Mouse (Mus musculus) stomach, embryonic 15.5 days (tissue): Measurements from ENCODE around the gene Clba1. TPM values are rescaled to one million over a fixed set of nuclear protein-coding genes. Genes with fewer than 3 reads are reported as not detected.

Experiments used
- ATAC-seq: fragments of 200-750 bp; cut with Nextera tagmentation; 2 replicates; pipeline ENCODE4 v1.8.0; 2017; ENCODE audit warnings: low read depth, moderate number of reproducible peaks, moderate TSS enrichment; ENCODE audit not compliant: insufficient read depth, low FRiP score
- H3K27ac ChIP-seq: fragments of 300-500 bp; sonication (generic); 2 replicates; pipeline ENCODE4 v1.5.1; 2015; ENCODE audit warnings: mild to moderate bottlenecking, inconsistent platforms
- H3K27me3 ChIP-seq: fragments of 300-500 bp; sonication (generic); replicated peaks from 2 replicates; pipeline ENCODE4 v1.6.1; 2015; ENCODE audit warnings: inconsistent platforms
- H3K36me3 ChIP-seq: fragments of 300-500 bp; sonication (generic); 2 replicates; pipeline ENCODE4 v1.6.1; 2015; ENCODE audit warnings: inconsistent platforms
- H3K4me1 ChIP-seq: fragments of 300-500 bp; sonication (generic); 2 replicates; pipeline ENCODE4 v1.6.1; 2015; ENCODE audit warnings: inconsistent platforms
- H3K4me2 ChIP-seq: fragments of 300-500 bp; sonication (generic); 2 replicates; pipeline ENCODE4 v1.6.1; 2015; ENCODE audit warnings: mild to moderate bottlenecking, inconsistent platforms
- H3K4me3 ChIP-seq: fragments of 300-500 bp; sonication (generic); replicated peaks from 2 replicates; pipeline ENCODE4 v1.5.1; 2015; ENCODE audit warnings: inconsistent platforms
- H3K9ac ChIP-seq: fragments of 300-500 bp; sonication (generic); 2 replicates; pipeline ENCODE4 v1.6.1; 2015; ENCODE audit warnings: inconsistent platforms
- H3K9me3 ChIP-seq: fragments of 300-500 bp; sonication (generic); 2 replicates; pipeline ENCODE4 v1.6.1; 2016; ENCODE audit warnings: inconsistent platforms
- WGBS: fragments of 180-500 bp; shearing (Covaris S2); methylation state at CpG from one replicate; pipeline ENCODE4 v1.1.7; 2015; 5-methylcytosine and 5-hydroxymethylcytosine counted together
- polyA plus RNA-seq: library from polyadenylated mRNA; unstranded; fragments of >200 nt; fragmentation: Nextera tagmentation; extraction: Ambion mirVana; gene quantifications from 2 replicates; pipeline ENCODE4 v1.2.1, GENCODE M21; 2015

Clba1 gene
- polyA plus RNA-seq: 6.1 and 7.0 TPM in 2 replicates

DNA sequence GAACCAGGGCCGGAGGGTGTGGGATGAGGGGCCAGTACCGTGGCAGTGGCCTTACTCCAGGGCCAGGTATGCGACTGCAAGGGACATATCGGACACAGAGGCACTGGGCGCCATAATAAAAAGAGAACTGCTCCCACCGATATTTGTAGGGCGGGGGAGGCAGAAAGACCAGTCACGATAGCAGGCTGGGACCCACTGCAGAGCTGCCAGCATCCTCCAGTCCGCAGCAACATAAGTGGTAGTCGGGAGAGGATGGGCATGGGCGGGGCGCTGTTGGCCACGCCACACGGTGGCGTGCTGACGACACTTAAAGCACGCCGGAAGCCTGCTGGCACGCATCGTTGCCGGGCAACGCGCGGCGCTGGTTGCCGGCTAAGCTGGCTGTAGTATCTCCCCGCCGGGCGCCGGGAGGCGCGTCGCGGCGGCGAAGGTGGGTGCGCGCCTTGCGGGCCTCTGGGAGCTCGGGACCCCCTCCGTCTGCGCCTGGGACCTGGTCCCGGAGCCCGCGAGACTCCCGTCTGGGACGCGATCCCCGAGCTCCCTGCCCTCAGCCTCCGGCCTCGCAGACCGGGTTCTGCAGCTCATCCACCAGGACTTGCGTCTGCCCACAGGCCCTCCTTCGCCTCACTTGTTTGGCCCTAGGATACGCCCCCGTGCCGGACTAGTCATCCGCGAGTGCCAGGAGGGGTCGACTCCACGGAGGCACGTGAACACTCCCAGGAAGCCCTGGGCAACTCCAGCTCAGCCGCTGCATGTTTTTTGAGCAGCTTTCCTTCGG lies at the start of gene Clba1:
Gene Clba1, plus strand, starts transcription at position 351 of the 778 bp plus-strand sequence.
- peak within 1 kb of the TSS; percentile 74 for H3K4me3 ChIP-seq
- H3K27me3 ChIP-seq: no peaks in the 10 kb centered on the region
- no peaks in the 10 kb centered on the region for H3K9me3 ChIP-seq
- peaks cover 16% of the 10 kb centered on the region for H3K4me1 ChIP-seq
- 1% methylated on average over 64 of the region's 64 CpGs for WGBS
- H3K9ac ChIP-seq: peak within 1 kb of the TSS; percentile 39; the same call in 1 of the 2 replicates
- peak; percentile 86 for ATAC-seq
- H3K4me2 ChIP-seq: peak within 1 kb of the TSS; percentile 95
- 0 out of 2 replicates have a peak, but pooled peaks cover 7% of the 10 kb centered on the region for H3K36me3 ChIP-seq
- H3K27ac ChIP-seq: no peak within 1 kb of the TSS

DNA sequence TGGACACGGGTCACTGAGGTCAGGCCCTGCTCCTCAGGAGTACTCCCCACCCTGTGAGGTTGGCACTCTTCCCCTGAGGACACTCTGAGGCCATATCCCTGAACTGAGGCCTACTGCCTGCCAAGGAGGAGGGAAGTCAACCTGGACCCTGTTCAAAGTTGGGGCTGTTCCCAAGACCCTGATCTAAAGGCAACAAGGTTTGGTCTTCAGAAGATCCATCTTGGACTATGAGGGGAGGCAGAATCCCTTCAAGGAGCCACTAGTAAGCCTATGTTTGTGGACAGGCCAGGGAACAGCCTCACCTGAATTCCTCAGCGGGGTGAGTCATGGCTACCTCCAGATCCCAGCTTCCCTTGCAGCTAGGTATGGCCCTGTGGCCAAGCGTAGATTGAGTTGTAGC lies 49.3 kb upstream of the Clba1 start:
- no peaks in the 10 kb centered on the region for H3K4me1 ChIP-seq
- no peaks in the 10 kb centered on the region for H3K36me3 ChIP-seq
- no peak overlapping the region for H3K4me2 ChIP-seq
- no peaks in the 10 kb centered on the region for H3K27me3 ChIP-seq
- no peak for ATAC-seq
- H3K9ac ChIP-seq: no peak overlapping the region
- H3K4me3 ChIP-seq: no peak overlapping the region
- no peaks in the 10 kb centered on the region for H3K9me3 ChIP-seq
- WGBS: 85% methylated on average over 3 of the region's 3 CpGs
- H3K27ac ChIP-seq: no peak overlapping the region

DNA sequence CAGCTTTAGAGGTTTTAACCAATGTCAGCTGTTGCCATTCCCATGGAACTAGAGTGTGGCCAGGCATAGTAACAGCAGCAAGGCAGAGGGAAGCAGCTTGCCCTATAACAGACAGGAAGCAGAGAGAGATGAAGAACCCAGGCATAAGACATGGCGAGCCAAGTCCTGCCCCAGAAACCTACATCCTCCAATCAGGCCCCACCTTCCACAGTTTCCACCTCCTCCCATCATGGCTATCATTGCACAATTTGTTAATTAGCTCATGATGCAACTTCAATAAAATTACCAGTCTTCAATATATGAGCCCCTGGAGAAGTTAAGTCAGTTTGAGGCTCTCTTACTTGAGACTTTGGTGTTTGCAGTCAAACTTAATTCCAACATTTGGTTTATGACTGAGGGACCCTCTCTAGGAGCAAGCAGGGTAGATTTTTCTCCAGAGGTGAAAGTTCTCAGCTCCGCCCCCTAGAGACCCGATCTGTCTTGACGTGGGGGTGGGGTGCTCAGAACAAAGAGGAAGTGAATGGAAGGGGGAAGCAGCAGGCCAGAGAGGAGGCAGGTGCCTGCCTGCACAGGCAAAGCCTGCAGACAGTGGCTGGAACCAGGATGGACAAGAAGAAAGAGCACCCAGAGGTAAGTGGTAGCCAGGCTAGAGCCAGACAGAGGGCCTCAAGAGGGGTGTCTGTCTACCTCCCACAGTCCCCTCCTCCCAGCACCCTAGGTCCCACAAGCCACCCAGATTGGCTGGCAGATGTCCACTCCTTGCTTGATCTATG lies 48.4 kb upstream of the Clba1 start, which contains the start of gene Pld4:
Gene Pld4, plus strand, starts transcription at position 502 of the 773 bp plus-strand sequence.
- Histone ChIP-seq H3K4me3 (no peak within 1 kb of the TSS), H3K9me3 (no peaks in the 10 kb centered on the region), H3K4me2 (no peak within 1 kb of the TSS), H3K36me3 (no peaks in the 10 kb centered on the region), H3K4me1 (no peaks in the 10 kb centered on the region), H3K9ac (no peak within 1 kb of the TSS), H3K27ac (no peak within 1 kb of the TSS), H3K27me3 (no peaks in the 10 kb centered on the region)
- ATAC-seq: no peak
- WGBS: 42% methylated on average over 4 of the region's 4 CpGs

DNA sequence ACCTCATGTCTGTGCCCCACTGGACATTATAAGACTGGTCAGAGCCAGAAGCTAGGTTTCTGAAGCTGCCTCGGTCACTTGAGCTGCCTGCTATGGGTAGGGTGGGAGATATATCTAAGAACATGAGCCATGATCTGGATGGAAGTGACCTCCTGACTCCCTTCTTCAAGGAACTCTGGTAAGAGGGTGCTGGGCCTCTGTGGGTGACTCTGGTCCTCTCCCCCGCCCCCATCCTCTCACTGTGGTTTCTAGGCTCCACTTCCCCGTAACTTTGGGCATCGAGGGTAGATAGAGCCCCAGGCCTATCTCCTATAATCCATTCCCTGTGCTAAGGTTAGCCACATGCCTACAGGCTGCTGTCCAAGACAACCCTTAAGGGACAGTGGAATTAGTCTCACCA lies 47.3 kb upstream of the Clba1 start:
- 95% methylated on average over 4 of the region's 4 CpGs for WGBS
- no peaks in the 10 kb centered on the region for H3K4me1 ChIP-seq
- H3K27ac ChIP-seq: no peak overlapping the region
- no peaks in the 10 kb centered on the region for H3K9me3 ChIP-seq
- H3K36me3 ChIP-seq: no peaks in the 10 kb centered on the region
- no peak overlapping the region for H3K9ac ChIP-seq
- no peaks in the 10 kb centered on the region for H3K27me3 ChIP-seq
- no peak overlapping the region for H3K4me3 ChIP-seq
- no peak overlapping the region for H3K4me2 ChIP-seq
- no peak for ATAC-seq

DNA sequence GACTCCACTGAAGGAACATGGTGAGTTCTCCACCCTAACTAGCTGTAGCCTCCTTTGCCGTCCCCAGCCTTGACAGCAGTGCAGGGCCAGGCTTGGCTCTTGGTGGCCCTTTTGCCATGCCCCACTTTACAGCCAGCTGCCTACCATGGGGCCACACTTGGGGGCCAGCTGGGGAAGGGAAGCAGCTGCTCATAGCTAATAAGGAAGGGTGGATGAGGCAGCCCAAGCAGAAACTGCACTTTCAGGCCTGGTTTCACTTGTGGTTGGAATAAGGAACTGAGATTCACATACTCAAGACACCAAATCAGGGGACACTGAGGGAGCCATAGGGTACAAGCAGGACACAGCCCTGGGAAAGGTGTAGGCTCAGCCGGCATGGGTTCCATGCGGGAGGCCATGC lies 46.7 kb upstream of the Clba1 start:
- Histone ChIP-seq H3K36me3 (no peaks in the 10 kb centered on the region), H3K9ac (no peak overlapping the region), H3K4me2 (no peak overlapping the region), H3K9me3 (no peaks in the 10 kb centered on the region), H3K4me3 (no peak overlapping the region), H3K27me3 (no peaks in the 10 kb centered on the region), H3K4me1 (no peaks in the 10 kb centered on the region), H3K27ac (no peak overlapping the region)
- 89% methylated on average over 3 of the region's 3 CpGs for WGBS
- no peak for ATAC-seq

DNA sequence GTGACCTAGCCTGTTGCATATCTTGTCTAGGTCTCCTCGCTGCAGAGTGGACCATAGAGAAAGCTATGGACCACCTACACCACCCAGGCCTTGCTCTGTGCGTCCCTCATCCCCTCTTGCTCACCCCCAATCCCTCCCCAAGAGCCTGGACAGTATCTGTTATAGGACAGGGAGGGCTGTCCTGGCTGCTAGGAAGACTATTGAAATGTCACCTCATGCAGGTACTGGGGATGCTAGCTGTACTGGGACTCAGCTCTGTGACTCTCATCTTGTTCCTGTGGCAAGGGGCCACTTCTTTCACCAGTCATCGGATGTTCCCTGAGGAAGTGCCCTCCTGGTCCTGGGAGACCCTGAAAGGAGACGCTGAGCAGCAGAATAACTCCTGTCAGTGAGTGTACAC lies 45.6 kb upstream of the Clba1 start:
- Histone ChIP-seq H3K4me2 (no peak overlapping the region), H3K36me3 (no peaks in the 10 kb centered on the region), H3K4me3 (no peak overlapping the region), H3K9me3 (no peaks in the 10 kb centered on the region), H3K9ac (no peak overlapping the region), H3K27ac (no peak overlapping the region), H3K4me1 (no peaks in the 10 kb centered on the region), H3K27me3 (no peaks in the 10 kb centered on the region)
- 83% methylated on average over 4 of the region's 4 CpGs for WGBS
- ATAC-seq: no peak

DNA sequence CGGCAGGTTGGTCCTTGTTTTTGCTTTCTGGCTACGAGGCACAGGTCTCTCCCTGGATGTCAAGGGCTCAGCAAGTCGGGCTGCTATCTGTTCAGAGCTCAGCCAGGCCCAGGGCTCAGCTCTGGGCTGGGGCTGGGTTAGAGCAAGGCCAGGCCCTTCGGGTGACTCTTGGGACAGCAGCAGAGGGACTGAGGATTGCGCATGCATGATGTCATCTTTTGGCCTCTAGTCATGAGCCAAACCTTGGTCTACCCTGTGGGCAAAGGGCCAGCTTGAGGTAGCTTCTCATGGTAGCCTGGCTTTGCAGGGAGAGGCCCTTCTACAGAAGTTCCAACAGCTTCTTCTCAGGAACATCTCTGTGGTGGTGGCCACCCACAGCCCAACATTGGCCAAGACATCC lies 44.6 kb upstream of the Clba1 start:
- Histone ChIP-seq H3K4me3 (no peak overlapping the region), H3K27me3 (no peaks in the 10 kb centered on the region), H3K36me3 (no peaks in the 10 kb centered on the region), H3K4me1 (no peaks in the 10 kb centered on the region), H3K27ac (no peak overlapping the region), H3K4me2 (no peak overlapping the region), H3K9me3 (no peaks in the 10 kb centered on the region), H3K9ac (no peak overlapping the region)
- ATAC-seq: no peak
- 81% methylated on average over 5 of the region's 5 CpGs for WGBS

DNA sequence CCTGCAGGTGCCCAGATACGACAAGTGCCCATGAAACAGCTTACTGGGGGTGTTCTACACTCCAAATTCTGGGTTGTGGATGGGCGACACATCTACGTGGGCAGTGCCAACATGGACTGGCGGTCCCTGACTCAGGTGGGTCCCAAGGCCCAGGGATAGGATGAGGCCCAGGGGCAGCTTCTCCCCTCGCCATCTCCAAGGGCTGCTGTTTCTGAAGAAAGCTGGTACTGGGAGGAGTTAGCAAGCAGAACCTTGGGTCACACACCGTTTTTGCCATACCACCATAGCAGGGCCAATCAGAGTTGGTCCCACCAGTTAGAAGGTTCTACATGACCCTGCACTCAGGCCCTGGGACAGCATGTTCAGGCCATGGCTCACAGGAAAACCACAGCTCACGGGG lies 43.7 kb upstream of the Clba1 start:
- Histone ChIP-seq H3K4me1 (no peaks in the 10 kb centered on the region), H3K36me3 (no peaks in the 10 kb centered on the region), H3K9ac (no peak overlapping the region), H3K27ac (no peak overlapping the region), H3K4me2 (no peak overlapping the region), H3K27me3 (no peaks in the 10 kb centered on the region), H3K9me3 (no peaks in the 10 kb centered on the region), H3K4me3 (no peak overlapping the region)
- 88% methylated on average over 7 of the region's 7 CpGs for WGBS
- ATAC-seq: no peak

DNA sequence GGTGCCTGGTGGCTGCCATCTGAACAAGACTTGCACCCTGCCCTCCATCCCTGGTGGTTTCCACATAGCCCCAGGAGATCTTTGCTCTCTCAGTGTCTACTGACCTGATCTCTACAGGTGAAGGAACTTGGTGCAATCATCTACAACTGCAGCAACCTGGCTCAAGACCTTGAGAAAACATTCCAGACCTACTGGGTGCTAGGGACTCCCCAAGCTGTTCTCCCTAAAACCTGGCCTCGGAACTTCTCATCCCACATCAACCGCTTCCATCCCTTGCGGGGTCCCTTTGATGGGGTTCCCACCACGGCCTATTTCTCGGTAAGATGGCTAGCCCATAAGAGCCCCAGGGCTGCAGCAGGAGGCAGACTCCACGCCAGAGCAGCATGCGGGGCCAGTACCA lies 42.2 kb upstream of the Clba1 start:
- no peak overlapping the region for H3K4me2 ChIP-seq
- H3K27me3 ChIP-seq: no peaks in the 10 kb centered on the region
- no peak overlapping the region for H3K27ac ChIP-seq
- 87% methylated on average over 7 of the region's 7 CpGs for WGBS
- no peaks in the 10 kb centered on the region for H3K9me3 ChIP-seq
- H3K4me1 ChIP-seq: no peaks in the 10 kb centered on the region
- H3K4me3 ChIP-seq: no peak overlapping the region
- H3K9ac ChIP-seq: no peak overlapping the region
- H3K36me3 ChIP-seq: no peaks in the 10 kb centered on the region
- ATAC-seq: no peak

DNA sequence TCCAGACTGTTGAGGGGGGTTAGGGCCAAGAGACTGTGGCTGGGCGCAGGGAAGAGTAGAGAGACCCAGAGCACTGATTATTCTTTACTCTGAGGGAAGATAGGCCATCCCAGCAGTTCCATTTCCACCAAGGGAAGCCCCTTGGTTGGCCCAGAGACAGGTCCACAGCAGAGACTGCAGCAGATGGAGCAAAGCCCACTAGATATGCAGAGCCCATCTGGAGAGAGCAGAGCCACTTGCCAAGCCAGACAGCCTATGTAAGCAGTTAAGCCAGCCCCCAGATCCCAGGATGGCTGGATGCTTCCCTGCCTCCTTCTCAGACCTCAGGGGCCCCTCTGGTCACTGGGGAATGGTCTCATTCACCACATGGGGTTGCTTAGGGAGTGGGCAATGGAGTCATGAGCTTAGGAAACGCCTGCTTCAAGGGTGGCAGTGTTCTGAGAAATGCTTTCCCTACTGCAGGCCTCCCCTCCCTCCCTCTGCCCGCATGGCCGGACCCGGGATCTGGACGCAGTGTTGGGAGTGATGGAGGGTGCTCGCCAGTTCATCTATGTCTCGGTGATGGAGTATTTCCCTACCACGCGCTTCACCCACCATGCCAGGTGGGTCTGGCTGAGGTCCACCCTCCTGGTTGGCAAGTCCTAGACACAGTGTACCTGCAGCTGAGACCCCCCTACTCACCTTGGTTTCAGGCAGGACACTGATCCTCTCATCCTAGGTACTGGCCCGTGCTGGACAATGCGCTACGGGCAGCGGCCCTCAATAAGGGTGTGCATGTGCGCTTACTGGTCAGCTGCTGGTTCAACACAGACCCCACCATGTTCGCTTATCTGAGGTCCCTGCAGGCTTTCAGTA lies 41.5 kb upstream of the Clba1 start:
- H3K4me2 ChIP-seq: no peak overlapping the region
- H3K36me3 ChIP-seq: no peaks in the 10 kb centered on the region
- no peak overlapping the region for H3K4me3 ChIP-seq
- WGBS: 87% methylated on average over 16 of the region's 16 CpGs
- H3K4me1 ChIP-seq: no peaks in the 10 kb centered on the region
- no peaks in the 10 kb centered on the region for H3K9me3 ChIP-seq
- no peak overlapping the region for H3K9ac ChIP-seq
- ATAC-seq: no peak
- no peak overlapping the region for H3K27ac ChIP-seq
- no peaks in the 10 kb centered on the region for H3K27me3 ChIP-seq

DNA sequence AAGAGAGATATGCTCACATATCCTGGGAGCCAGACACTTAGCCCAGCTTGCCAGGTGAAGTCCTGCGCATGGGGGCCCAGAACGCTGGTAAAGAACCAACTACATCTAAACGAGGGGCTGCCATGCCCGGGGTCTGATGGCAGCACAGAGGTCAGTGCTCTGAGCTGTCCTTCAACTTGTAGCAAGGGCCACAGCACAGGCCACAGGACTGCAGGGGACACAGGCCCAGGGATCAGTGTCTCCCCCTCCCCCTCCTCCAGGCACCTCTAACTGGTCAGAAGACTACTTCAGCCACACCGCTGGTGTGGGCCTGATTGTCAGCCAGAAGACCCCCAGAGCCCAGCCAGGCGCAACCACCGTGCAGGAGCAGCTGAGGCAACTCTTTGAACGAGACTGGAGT lies 40.6 kb upstream of the Clba1 start:
- no peak overlapping the region for H3K4me3 ChIP-seq
- H3K9me3 ChIP-seq: no peaks in the 10 kb centered on the region
- ATAC-seq: no peak
- 80% methylated on average over 8 of the region's 8 CpGs for WGBS
- H3K27me3 ChIP-seq: no peaks in the 10 kb centered on the region
- H3K4me2 ChIP-seq: no peak overlapping the region
- H3K27ac ChIP-seq: no peak overlapping the region
- H3K36me3 ChIP-seq: no peaks in the 10 kb centered on the region
- H3K9ac ChIP-seq: no peak overlapping the region
- no peaks in the 10 kb centered on the region for H3K4me1 ChIP-seq
